Mouse (Mus musculus) G1E (cell line): Measurements from ENCODE around the gene Tmem220.

Experiments
- CTCF ChIP-seq: IDR thresholded peaks from 2 replicates; pipeline ENCODE4 v1.5.1; 2012; ENCODE audit warnings: low read depth, low read length, inconsistent platforms, mixed read lengths
- POLR2AphosphoS5 ChIP-seq: IDR thresholded peaks from 2 replicates; pipeline ENCODE4 v1.6.1; 2012; ENCODE audit warnings: low read depth, low read length, inconsistent platforms; ENCODE audit not compliant: insufficient replicate concordance
- TAL1 ChIP-seq: conservative IDR thresholded peaks from 2 replicates; pipeline ENCODE4 v1.6.1; 2012; ENCODE audit warnings: low read depth, low read length, inconsistent platforms, mixed read lengths

- TF ChIP-seq POLR2AphosphoS5, result no peak
- no peak for TF ChIP-seq CTCF
- no peak for TF ChIP-seq TAL1
These were observed 16.4 kb upstream of the Tmem220 start for GRCm38 (mm10) chr11:67008528-67008927.
